In the genomic region with DNA sequence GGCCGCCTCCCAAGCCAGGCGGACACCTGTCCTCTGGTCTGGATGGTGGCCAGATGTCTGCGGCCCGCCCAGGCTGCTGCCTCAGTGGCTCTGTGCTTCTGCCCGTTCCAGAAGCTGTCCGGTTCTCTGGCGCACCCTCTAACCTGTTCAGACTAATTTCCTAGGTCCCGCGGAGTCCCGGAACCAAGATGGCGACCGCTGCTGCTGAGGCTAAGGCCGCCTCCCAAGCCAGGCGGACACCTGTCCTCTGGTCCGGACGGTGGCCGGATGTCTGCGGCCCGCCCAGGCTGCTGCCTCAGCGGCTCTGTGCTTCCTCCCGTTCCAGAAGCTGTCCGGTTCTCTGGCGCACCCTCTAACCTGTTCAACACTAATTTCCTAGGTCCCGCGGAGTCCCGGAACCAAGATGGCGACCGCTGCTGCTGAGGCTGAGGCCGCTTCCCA, we compare ENCODE assay signal across 8 mouse cellular contexts.
DNase-seq lines count a peak whose midpoint lies in the region; TF ChIP-seq lines count a peak whose summit lies in the region.
"Not testable (repeated sequence)": the region's sequence is repeated elsewhere in the genome, so short reads cannot be mapped to it uniquely, and the experiment has no call there.

No protein-coding gene starts in this region.

- TF ChIP-seq CTCF in lung, adult 2 months (IDR thresholded peaks at IDR 0.05; ENCODE audit: insufficient read depth, low read length) = not testable (repeated sequence)

- not testable (repeated sequence) for H3K4me1 ChIP-seq in lung, adult 2 months (ENCODE audit: control insufficient read depth, insufficient read depth, low read length)

- not testable (repeated sequence) for TF ChIP-seq POLR2A in lung, adult 2 months (IDR thresholded peaks at IDR 0.05; ENCODE audit: borderline replicate concordance, extremely low read depth, low read depth, low read length)

- H3K4me3 ChIP-seq in lung, adult 2 months (replicated peaks; ENCODE audit: extremely low read depth, low read depth, low read length) = not testable (repeated sequence)

- DNase-seq in T-cell, adult 2 months (ENCODE audit: low spot score) = peak; percentile 59
- DNase-seq in cerebellum, adult 9-10 months = peak; percentile 51
- peak; percentile 80 for DNase-seq in gastrocnemius, postnatal 10 days
- peak; percentile 56 for DNase-seq in kidney, adult 11 months
- DNase-seq in layer of hippocampus, postnatal 10 days (ENCODE audit: low spot score in 2 of 2) = peak; percentile 79 to 82
- peak; percentile 81 for DNase-seq in lung, adult 2 months
- peak; percentile 76 for DNase-seq in right cerebral cortex, postnatal 14 days
- DNase-seq in thymus, postnatal 25 days = peak; percentile 67

- 96% methylated on average over 29 of the region's 29 CpGs for WGBS in lung, adult 2 months
